In the genomic region with DNA sequence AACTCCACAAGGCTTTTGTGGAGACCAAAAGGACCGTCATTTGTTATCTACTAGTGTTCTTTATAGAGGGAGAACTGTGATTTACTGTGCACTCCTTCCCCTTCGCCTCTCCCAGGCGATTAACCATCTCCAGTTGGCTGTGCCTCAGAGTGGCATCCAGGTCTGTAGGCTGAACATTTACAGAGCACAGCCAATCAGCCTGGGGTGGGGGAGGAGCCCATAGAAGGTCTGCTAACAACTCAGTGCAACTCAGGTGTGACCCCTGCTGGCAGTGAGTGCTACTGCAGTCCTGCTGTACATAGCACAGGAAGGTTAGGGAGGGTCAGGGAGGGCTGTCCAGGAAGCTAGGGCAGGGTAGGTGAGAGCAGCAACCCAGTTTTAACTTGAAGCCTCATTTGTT, we compare ENCODE assay signal across 8 mouse cellular contexts.
DNase-seq lines count a peak whose midpoint lies in the region; ATAC-seq and TF ChIP-seq lines count a peak whose summit lies in the region.

No protein-coding gene starts in this region.

- peaks cover 37% of the 10 kb centered on the region for H3K4me1 ChIP-seq in heart, embryonic 13.5 days
- H3K4me1 ChIP-seq in liver, embryonic 12.5 days, result peaks cover 56% of the 10 kb centered on the region
- peaks cover 24% of the 10 kb centered on the region for H3K4me1 ChIP-seq in stomach, embryonic 15.5 days

- no peak overlapping the region; the same call in 1 of the 2 replicates for H3K9ac ChIP-seq in heart, embryonic 13.5 days
- H3K9ac ChIP-seq in liver, embryonic 12.5 days, result no peak overlapping the region
- H3K9ac ChIP-seq in stomach, embryonic 15.5 days, result no peak overlapping the region

- H3ac ChIP-seq in C2C12 (ENCODE audit: control insufficient read depth, insufficient read length, low read depth), result no peak overlapping the region

- TF ChIP-seq POLR2A in brain, embryonic 14.5 days (IDR thresholded peaks at IDR 0.05; ENCODE audit: borderline replicate concordance, extremely low read depth, insufficient read depth, insufficient read length, poor library complexity, severe bottlenecking), result no peak

- no peaks in the 10 kb centered on the region for H3K79me3 ChIP-seq in C2C12 (ENCODE audit: low read depth)

- no peaks in the 10 kb centered on the region for H3K79me2 ChIP-seq in C2C12 (ENCODE audit: control insufficient read depth, insufficient read depth)

- no peak overlapping the region for H3K4me3 ChIP-seq in C2C12 (ENCODE audit: insufficient read depth, poor library complexity, severe bottlenecking)
- H3K4me3 ChIP-seq in heart, embryonic 13.5 days, result no peak overlapping the region
- H3K4me3 ChIP-seq in liver, embryonic 12.5 days, result no peak overlapping the region
- no peak overlapping the region for H3K4me3 ChIP-seq in stomach, embryonic 15.5 days (replicated peaks)

- peak; percentile 97 for DNase-seq in brain, embryonic 14.5 days (ENCODE audit: low read depth)
- DNase-seq in fat pad, adult 2 months (ENCODE audit: extremely low read depth, low read depth, low spot score), result peak; percentile 47
- DNase-seq in kidney, postnatal 10 days, result peak; percentile 98
- DNase-seq in natural killer cell, adult 2 months (ENCODE audit: low spot score in 2 of 2), result peak; percentile 87 to 91

- H3K4me2 ChIP-seq in heart, embryonic 13.5 days, result peak overlapping the region; percentile 38
- H3K4me2 ChIP-seq in liver, embryonic 12.5 days, result 0 out of 2 replicates have a peak overlapping the region, but pooled peaks have one; percentile 1
- H3K4me2 ChIP-seq in stomach, embryonic 15.5 days, result no peak overlapping the region

- peak overlapping the region; percentile 67 for H3K27ac ChIP-seq in heart, embryonic 13.5 days (replicated peaks)
- no peak overlapping the region for H3K27ac ChIP-seq in liver, embryonic 12.5 days
- H3K27ac ChIP-seq in stomach, embryonic 15.5 days, result peak overlapping the region; percentile 44; the same call in 1 of the 2 replicates

- ATAC-seq in heart, embryonic 13.5 days (ENCODE audit: extremely low read depth, insufficient number of reproducible peaks, low FRiP score, low TSS enrichment), result peak; percentile 63
- ATAC-seq in liver, embryonic 12.5 days, result peak; percentile 83
- ATAC-seq in stomach, embryonic 15.5 days (ENCODE audit: insufficient read depth, low FRiP score, low read depth), result peak; percentile 92

- no peaks in the 10 kb centered on the region for H3K27me3 ChIP-seq in C2C12 (ENCODE audit: control insufficient read depth, insufficient read depth, insufficient read length)
- H3K27me3 ChIP-seq in heart, embryonic 13.5 days (replicated peaks), result no peaks in the 10 kb centered on the region
- H3K27me3 ChIP-seq in liver, embryonic 12.5 days (replicated peaks), result no peaks in the 10 kb centered on the region
- H3K27me3 ChIP-seq in stomach, embryonic 15.5 days (replicated peaks), result no peaks in the 10 kb centered on the region

- TF ChIP-seq CTCF in C2C12 (IDR thresholded peaks at IDR 0.05; ENCODE audit: control insufficient read depth, insufficient read depth, insufficient read length), result peak; percentile 94
- TF ChIP-seq CTCF in brain, embryonic 14.5 days (IDR thresholded peaks at IDR 0.05; ENCODE audit: borderline replicate concordance, extremely low read depth, insufficient read depth, insufficient read length), result peak; percentile 95

- 0% methylated on average over 3 of the region's 3 CpGs for WGBS in heart, embryonic 13.5 days
- WGBS in liver, embryonic 12.5 days (ENCODE audit: insufficient replicate concordance), result 3% methylated on average over 3 of the region's 3 CpGs
- WGBS in stomach, embryonic 15.5 days, result 0% methylated on average over 3 of the region's 3 CpGs

- no peaks in the 10 kb centered on the region for H3K9me3 ChIP-seq in heart, embryonic 13.5 days
- no peaks in the 10 kb centered on the region for H3K9me3 ChIP-seq in liver, embryonic 12.5 days (replicated peaks)
- H3K9me3 ChIP-seq in stomach, embryonic 15.5 days, result no peaks in the 10 kb centered on the region

- H3K36me3 ChIP-seq in C2C12 (ENCODE audit: control insufficient read depth, insufficient read depth), result no peaks in the 10 kb centered on the region
- H3K36me3 ChIP-seq in heart, embryonic 13.5 days, result no peaks in the 10 kb centered on the region
- no peaks in the 10 kb centered on the region for H3K36me3 ChIP-seq in liver, embryonic 12.5 days
- H3K36me3 ChIP-seq in stomach, embryonic 15.5 days, result no peaks in the 10 kb centered on the region

TF ChIP-seq in C2C12, 6 proteins besides CTCF, POLR2A, EP300 and RAD21:
- TF ChIP-seq MAX (IDR thresholded peaks at IDR 0.05), result no peak
- no peak for TF ChIP-seq MYOG (IDR thresholded peaks at IDR 0.05; ENCODE audit: control insufficient read depth, extremely low read depth, insufficient read length)
- TF ChIP-seq CEBPB (IDR thresholded peaks at IDR 0.05; ENCODE audit: low read depth), result no peak
- TF ChIP-seq MYOD1 (IDR thresholded peaks at IDR 0.05; ENCODE audit: control insufficient read depth, insufficient read length, low read depth), result no peak
- TF ChIP-seq USF1 (IDR thresholded peaks at IDR 0.05; ENCODE audit: low read depth), result no peak
- TF ChIP-seq FOSL1 (IDR thresholded peaks at IDR 0.05; ENCODE audit: insufficient read depth, low read length, poor library complexity, severe bottlenecking), result no peak

Comparison
In these comparisons a context has a peak if more than half of its experiments do, and no peak if none do; other contexts are left out.
1. DNase-seq: peak in every context shown above with its lines; median percentile 98 in kidney, postnatal 10 days; 97 in brain, embryonic 14.5 days; 89 in natural killer cell, adult 2 months; 47 in fat pad, adult 2 months.